Mouse (Mus musculus) heart, postnatal 14 days (tissue): Measurements from ENCODE around the gene Snx3. TPM values are rescaled to one million over a fixed set of nuclear protein-coding genes. Genes with fewer than 3 reads are reported as not detected.

Source experiments
- DNase-seq, 2 experiments: peaks; one replicate each; pipeline ENCODE4 v3.0.0; 2021 to 2022
- intact Hi-C: fragments of 180-260 bp; cut with DNase I; formaldehyde crosslinking; loops from one replicate; pipeline ENCODE4 v1.15.1; 2025
- total RNA-seq, 2 experiments: library from RNA; stranded (reverse); gene quantifications; 2 replicates each; pipeline ENCODE4 v1.2.3; 2021

Snx3 gene
- total RNA-seq, 2 experiments from 2014 or later: 169 to 184 TPM

DNA sequence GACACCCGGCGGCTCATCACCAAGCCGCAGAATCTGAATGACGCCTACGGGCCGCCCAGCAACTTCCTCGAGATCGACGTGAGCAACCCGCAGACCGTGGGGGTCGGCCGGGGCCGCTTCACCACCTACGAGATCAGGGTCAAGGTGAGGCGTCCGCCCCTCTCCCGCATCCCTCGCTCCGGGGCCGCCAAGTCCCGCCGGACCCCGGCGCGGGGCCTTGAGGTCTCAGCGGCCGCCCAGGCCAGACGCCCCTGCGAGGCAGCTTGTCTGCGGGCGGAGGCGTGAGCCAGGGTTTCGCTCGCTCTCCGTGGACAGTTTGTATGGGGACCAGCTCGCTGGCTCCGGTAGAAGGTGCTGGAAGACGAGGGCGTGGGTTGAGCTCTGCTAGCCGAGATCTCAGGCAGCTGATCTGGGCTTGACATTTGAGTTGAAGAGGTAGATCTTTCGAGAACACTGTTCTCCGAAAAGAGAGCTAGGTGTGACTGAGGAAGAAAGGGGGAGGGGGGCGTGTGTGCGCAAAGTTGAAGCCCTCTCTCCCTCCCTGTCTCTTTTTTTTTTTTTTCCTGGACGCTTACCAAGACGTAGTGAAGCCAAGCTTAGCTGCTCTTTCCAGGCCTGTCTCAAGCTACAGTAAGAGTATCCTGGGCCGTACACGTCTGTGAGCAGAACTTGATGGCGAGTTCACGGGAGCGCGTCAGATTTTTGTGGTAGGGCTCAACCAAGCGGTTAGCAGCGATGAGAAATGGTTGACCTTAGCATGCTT is 700 bp downstream of the Snx3 start:
- intact Hi-C loops: loop anchor here (2.0 to 5.0 kb wide), 2 partner anchors 24 to 45 kb away; partner anchors contain the start of gene Afg1l
- peak; percentile 67 to 69 for DNase-seq

DNA sequence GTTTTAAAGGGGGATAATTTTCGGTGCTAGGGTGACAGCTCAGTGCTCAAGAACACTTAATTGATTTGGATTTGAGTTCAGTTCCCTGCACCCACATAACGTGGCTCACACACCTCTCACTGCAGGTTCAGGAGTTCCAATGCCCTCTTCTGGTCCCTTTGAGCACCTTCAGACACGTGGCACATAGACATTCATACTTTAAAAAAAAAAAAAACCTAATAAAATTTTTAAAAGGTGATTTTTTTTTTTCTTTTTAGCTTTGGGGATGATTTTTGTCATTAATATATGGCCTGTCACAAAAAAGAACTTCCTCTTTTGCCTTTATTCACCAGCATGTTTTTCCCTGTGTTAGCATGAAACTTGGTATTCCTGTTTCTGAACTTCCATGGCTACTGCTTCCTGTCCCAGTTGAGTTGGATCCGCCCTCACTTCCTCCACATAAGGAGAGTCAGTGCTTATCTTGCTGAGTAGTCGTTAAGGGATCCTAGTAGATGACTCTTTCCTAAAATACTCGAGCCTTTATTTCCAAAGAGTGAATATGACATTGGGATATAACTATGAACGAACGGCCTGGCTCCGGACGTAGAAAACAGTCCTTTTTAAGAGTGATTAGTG is 2.4 kb downstream of the Snx3 start:
- intact Hi-C loops: loop anchor here (5.0 kb wide), 1 partner anchor 47 kb away; no protein-coding TSS in a partner anchor
- no peak for DNase-seq

DNA sequence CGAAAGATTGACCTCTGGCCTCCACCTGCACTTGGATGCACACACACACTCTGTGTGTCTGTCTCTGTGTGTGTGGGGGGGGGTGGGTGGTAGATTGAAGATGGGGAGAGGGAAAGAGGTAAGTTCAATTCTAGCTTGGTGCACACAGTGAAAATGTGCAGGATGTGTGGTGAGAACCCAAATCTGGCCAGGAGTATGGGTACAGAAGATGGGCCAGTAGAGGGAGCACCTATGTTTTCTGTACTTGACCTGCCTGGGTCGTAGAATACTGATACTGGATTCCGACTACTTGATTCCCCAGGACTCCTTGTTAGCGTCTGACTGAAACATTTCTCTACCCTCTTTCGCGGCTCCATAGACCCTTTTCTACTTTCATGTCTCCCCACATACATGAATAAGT is 8.3 kb downstream of the Snx3 start:
- intact Hi-C loops: loop anchor here (5.0 kb wide), 1 partner anchor 67 kb away; no protein-coding TSS in a partner anchor

DNA sequence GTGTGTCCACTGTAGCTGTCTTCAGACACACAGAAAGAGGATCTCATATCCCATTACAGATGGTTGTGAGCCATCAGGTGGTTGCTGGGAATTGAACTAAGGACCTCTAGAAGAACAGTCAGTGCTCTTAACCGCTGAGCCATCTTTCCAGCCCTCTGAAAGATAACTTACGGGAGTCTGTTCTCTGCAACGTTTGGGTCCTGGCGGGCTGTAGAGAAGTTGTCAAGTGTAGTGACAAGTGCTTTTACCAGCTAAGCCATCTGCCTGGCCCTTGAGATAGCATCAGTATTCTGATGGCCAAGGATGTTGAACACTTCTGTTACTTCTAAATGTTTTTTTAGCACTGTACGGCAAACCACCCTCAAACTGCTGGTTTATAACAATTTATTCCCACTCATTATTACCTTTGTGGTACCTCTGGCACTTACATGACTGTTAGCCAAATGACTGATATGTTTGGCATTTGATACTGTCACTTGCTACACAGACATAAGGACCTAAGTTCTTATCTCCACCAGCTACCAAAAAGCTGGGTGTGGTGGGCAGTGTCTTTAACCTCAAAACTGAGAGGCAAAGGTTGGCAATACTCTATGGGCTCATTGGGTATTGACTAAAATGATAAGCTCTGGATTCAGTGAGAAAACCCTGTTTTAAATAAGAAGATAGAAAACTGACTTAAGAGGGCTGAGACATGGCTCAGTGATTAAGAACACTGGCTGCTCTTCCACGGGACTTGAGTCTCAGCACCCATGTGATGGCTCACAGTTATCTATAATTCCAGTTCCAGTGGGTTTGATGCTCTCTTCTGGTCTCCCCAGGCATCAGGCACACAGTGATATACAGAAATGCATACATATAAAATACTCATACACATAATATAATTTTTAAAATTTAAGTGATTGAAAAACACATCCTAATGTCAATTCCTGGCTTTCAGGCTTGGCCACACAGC is 9.6 kb downstream of the Snx3 start:
- intact Hi-C loops: loop anchor here (5.0 kb wide), 1 partner anchor 66 kb away; no protein-coding TSS in a partner anchor
- DNase-seq: no peak

More for the DNA sequence above, 8.3 kb downstream of the Snx3 start:
- DNase-seq: no peak

DNA sequence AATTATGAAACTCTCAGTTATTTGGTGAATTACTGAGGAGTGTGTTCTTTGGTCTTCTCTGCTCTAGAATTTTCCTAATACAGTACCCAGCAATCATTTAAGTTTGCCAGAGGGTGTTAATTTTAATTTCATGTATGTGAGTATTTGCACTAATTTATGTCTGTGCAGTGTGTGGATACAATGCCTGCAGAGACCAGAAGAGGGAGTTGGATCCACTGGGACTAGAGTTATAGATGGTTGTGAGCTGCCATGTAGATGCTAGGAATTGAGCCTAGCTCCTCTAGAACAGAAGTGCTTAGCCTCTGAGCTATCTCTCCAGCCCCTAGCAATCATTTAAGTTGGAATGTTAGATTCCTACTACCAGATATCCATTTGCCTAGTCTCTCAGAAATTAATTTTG is 12.3 kb downstream of the Snx3 start:
- intact Hi-C loops: loop anchor here (5.0 kb wide), 1 partner anchor 63 kb away; no protein-coding TSS in a partner anchor
- no peak for DNase-seq

DNA sequence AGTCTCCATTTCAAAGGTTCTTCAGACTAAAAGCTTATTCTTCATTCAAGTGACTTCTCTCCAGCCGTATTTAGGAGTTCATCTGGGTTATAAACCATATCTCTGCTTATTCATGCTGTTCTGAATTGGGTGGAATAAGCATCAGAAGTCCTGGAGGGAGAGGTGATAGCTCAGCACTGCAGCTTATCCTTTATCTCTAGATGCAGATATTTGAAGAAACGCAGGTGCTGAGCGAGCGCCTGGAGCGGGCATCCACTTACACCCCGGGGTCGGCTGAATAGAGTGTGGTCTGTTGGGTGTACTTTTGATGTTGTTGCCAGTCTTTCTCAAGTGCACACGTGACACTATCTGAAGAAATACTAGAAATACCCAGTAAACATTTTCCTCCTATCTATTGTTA is 16.5 kb downstream of the Snx3 start:
- DNase-seq: no peak
- intact Hi-C loops: no loop called here

DNA sequence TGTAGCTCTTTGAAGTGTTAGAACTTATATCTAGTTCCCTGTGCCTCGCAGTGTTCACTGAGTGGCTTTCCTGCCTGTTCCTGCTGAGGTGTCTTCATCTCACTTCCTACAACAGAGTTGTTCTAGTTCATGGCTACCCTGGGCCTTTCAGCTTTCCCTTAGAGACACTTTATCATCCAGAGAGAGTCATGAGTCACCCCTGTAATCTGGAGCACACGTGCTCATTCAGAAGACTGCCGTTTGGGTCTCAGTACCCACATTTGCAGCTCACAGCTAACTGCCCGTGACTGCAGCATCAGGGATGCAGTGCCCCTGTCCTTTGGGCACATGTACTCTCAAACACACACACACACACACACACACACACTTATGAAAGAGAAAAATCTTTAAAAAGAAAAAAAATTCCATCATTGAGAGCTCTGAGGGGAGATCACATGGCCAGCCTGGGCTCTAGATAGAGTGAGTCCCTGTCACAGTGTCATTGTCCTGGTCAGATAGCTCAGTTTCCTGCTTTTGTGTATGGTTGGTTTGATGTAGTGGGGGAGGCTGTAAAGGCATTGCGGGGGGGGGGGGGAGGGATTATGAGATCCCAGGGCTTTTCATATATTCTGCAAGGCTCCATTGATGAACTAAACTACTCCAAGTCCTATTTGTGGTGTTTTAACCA is 19.6 kb downstream of the Snx3 start:
- intact Hi-C loops: no loop called here
- DNase-seq: no peak

DNA sequence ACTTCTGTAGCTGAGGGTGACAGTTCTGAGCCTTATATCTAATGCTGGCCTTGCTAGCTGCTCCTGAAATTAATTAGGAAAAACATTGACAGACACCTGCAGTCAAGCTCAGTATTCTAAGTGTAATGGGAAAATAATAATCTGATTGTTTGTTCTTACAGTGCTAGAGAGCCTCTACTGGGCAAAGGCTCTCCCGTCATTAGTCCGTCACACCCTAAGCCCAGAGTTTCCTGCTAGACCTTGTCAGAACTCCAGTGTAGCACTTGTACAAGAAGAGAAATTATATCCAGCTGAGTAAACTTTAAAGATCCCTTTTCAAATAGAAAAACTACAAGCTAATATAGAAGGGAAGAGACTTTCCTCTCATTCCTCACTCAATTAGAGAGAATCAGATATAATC is 21.1 kb downstream of the Snx3 start:
- no peak for DNase-seq
- intact Hi-C loops: no loop called here

DNA sequence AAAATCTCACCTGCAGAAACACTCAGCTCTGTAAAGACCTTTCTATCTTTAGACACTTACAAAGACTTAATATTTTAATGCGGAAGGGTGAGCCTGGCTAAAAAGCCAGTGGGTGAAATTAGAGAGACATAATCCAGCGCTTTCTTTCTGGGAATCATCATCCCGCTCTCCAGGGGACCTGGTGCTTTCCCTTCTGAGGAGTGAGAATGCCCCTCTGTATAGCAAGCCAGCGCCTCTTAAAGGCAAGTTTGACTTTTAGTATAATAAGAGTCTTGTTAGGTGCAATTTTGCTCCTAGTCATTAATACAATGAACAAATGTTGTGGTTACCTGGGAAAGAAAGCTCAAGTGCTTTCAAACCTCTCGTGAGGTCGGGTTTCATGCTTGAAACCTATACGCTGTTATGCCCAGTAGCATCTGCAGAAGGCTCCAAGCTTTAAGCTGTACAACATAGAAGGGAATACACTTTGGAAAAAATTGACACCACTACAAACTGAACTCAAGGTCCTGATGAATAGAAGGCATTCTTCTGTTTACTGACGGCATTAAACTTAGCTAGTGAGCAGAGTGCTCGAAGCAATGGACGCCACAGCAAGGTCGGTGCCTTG is 21.8 kb downstream of the Snx3 start:
- intact Hi-C loops: no loop called here
- no peak for DNase-seq

DNA sequence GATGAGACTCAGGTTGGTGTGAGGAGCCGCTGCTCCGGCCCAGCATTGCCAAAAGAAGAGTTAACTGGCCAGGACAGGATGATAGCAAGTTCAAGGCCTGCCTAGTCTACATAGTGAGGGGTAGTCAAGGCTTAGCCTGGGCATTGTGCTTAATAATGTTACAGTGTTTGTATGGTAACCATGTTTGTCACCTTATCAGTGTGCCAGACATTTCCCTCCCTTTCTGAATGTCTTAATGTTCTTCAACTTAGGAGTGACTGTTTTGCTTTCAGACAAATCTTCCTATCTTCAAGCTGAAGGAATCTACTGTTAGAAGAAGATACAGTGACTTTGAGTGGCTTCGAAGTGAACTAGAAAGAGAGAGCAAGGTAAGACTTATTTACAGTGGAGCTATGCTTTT is 23.9 kb downstream of the Snx3 start:
- no peak for DNase-seq
- intact Hi-C loops: loop anchor here (5.0 kb wide), 1 partner anchor 213 kb away; no protein-coding TSS in a partner anchor

DNA sequence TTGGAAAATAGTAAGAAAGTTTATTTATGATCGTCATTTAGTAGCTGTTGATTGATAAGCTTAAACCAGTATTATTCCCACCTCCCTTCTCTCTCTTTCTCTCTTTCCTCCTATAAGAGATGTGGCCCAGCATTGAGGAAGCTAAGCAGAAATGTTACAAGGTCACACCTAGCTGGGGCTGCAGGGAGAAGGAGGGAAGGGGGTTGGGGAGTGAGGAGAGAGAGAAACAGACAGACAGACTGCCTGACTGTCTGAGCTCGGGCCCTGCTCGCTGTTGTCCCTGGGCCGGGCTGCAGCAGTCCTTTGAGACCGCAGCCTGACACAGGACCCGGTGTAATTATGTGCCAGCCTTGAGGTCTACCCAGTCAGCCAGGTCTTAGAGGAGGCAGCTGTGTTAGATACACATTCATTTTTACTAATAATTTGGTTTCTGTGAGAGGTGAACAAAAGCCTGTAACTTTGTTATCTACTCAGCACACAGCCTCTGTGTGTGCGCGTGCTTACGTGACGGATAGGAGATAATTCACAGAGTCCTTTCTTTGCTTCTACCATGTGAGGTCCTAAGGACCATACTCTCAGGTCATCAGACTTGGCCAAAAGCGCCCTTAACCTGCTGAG is 32.1 kb downstream of the Snx3 start:
- intact Hi-C loops: no loop called here
- DNase-seq: no peak

DNA sequence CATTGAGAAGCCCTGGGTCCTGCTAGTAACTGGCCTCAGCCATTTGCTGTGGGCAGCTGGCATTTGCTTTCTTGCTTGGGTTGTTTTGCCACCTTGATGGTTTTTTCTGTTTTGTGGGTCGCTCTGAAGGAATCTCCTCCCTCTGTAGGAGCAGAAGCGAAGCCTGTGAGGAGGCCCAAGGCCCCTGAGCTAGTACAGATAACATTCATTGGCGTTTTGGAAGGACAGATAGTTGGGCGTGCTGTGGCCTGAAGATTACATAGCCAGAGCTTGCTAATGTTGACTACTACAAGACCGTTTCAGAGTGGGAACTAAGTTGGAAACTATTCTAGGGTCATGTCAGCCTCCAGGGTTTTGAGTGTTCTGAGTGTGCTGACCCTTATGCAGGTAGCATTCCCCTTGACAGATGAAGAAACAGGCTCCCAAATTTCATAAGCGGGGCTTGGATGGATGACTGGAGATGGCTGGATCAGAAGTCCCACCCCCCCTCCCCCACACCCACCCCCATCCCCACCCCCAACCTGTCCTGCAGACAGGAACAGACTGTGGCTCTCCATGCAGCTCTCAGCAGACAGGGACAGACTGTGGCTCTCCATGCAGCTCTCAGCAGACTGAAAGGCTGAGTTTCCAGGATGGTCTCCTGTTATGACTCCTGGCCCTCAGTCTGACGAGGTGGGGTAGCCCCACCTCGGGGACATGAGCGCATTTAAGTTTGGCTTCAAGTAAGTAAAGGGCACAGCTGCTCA is 35.9 kb downstream of the Snx3 start:
- DNase-seq: no peak
- intact Hi-C loops: no loop called here

DNA sequence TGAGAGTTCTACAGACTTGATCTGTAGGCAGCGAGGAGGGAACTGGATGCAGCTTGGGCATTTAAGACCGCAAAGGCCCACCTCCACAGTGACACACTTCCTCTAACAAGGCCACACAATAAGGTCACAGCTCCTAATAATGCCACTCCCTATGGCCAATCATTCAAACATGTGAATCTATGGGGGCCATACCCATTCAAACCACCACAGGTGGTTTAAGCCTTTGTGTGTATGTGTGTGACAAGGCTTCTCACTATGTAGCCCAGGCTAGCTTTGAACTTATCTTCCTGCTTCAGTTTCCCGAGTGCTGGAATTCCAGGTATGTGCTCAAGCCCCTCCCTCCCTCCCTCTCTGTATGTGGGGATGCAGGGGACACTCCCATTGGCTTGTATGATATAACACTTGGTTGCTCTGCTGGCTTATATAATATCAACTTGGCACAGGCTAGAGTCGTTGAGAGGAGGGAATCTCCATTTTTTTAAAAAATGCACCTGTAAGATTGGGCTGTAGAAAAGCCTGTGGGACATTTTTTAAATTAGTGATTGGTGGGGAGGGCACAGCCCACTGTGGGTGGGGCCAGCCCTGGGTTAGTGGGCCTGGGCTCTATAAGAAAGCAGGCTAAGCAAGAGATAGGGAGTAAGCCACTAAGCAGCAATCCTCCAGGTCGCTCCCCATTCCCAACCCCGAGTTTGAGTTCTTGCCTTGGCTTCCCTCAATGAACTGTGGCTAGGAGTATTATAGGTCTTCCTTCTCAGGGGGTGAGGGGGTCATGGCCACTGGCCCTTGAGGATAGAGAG is 44.1 kb downstream of the Snx3 start:
- intact Hi-C loops: no loop called here
- no peak for DNase-seq

DNA sequence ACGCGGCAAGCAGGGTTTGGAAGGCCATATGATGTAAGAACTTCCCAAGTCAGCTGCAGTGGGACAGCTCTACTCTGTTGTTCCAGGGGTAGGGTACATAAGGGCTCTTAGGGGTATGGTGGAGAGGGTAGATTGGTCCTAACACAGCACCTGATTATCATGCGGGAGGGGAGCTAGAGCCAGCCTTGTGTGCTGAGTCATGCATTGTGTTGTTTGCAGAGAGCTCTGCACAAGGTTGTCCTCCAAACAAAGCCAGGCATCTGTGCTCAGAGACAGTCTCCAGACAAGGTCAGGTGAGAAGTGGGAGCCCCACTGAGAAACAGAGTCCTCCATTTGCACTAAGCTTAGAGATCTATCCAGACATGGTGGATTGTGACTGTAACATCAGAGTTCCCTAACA is 44.7 kb downstream of the Snx3 start:
- DNase-seq: no peak
- intact Hi-C loops: no loop called here

DNA sequence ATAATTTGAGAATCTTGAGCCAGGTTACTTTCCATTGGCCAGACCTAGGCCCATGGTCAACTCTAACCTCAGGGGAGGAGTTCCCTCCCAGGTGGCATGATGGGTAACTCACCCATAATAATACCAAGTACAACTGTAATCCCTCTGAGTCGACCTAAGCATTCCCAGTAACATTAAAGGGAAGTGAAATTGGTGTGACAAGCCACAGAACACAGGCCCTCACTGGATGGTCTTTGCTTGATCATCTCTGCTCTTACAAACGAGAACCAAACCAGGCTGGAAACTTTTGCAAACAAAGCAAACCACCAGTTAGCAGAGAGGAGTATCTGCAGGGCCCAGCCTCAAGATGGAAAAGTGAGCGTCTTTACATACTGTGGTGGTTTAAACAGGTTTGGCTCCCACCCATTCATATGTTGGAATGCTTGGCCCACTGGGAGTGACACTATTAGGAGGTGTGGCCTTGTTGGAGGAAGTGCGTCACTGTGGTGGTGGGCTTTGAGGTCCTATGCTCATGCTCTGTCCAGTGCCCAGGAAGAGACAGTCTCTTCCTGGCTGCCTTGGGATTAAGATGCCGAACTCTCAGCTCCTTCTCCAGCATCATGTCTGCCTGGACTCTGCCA is 57.9 kb downstream of the Snx3 start:
- no peak for DNase-seq
- intact Hi-C loops: no loop called here

DNA sequence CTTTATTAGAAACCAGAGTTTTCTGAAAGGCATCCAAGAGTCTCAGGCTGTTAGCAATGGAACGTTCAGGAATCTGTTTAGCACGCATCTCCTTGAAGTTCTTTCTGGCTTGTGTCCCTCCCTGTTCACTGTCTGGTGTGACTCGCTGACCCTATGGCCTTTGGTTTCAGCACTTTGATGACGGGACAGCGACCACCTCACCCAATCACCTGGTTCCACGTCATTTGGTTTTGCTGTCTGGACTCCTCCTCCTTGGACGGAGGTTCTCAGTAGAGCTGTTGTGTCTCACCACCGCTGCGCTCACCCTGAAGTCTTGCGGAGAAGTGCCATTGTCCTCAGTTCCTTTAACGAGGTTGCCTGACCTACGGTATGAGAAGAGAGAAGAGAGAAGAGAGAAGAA is 60.4 kb downstream of the Snx3 start:
- intact Hi-C loops: no loop called here
- DNase-seq: peak in 1 of 2 experiments; percentile 32

DNA sequence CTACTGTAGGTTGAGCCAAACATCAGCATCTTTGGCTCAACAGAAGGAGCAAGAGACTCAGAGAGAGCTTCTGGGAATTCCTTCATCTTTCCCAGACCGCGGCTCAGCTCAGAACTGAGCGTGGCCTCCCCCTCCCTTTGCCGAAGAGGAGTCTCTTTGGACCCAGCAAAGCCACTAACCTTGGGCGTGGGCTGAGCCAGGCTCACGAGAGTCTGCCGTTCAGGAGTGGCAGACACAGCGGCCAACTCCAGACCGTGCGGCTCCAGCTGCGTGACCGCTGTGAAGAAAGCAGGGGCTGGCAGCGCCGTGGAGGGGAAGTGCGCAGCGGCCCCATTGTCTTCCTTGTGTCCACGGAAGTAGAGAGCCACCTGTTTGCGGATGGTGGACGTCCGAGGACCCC is 70.7 kb downstream of the Snx3 start:
- intact Hi-C loops: no loop called here
- DNase-seq: no peak
